Mouse (Mus musculus) gastrocnemius, postnatal 36 days (tissue): ENCODE data around the gene A4galt. TPM values are rescaled to one million over a fixed set of nuclear protein-coding genes. Genes with fewer than 3 reads are reported as not detected.

Experiments
- DNase-seq, 2 experiments: peaks; one replicate each; pipeline ENCODE4 v3.0.0; 2022
- intact Hi-C: fragments of 180-260 bp; cut with DNase I; formaldehyde crosslinking; loops from one replicate; pipeline ENCODE4 v1.15.1; 2025
- total RNA-seq, 2 experiments: library from RNA; stranded (reverse); gene quantifications; 2 replicates each; pipeline ENCODE4 v1.2.3; 2021

The A4galt gene
- total RNA-seq, 2 experiments from 2014 or later, result 2.4 to 3.5 TPM

GRCm38 (mm10) chr15:83227559-83227958 is 24.0 kb downstream of the A4galt start:
- no peak for DNase-seq
- intact Hi-C loops, result loop anchor here (5.0 kb wide), 1 partner anchor 285 kb away; the partner anchor contains the start of gene Ttll1

- no peak for DNase-seq
- intact Hi-C loops, result loop anchor here (5.0 kb wide), 1 partner anchor 285 kb away; the partner anchor contains the start of gene Ttll1
These were observed 24.7 kb downstream of the A4galt start for GRCm38 (mm10) chr15:83226871-83227270.

GRCm38 (mm10) chr15:83226066-83226834 is 25.3 kb downstream of the A4galt start:
- DNase-seq, result peak; percentile 47 to 48
- intact Hi-C loops, result loop anchor here (5.0 kb wide), 1 partner anchor 286 kb away; the partner anchor contains the start of gene Ttll1

- peak; percentile 42 to 46 for DNase-seq
- intact Hi-C loops, result no loop called here
These were observed 27.3 kb downstream of the A4galt start for GRCm38 (mm10) chr15:83224136-83224766.

GRCm38 (mm10) chr15:83223208-83223962 is 28.2 kb downstream of the A4galt start:
- intact Hi-C loops, result no loop called here

GRCm38 (mm10) chr15:83221721-83222120 is 29.9 kb downstream of the A4galt start:
- DNase-seq, result no peak
- intact Hi-C loops, result no loop called here

More at GRCm38 (mm10) chr15:83223208-83223962, 28.2 kb downstream of the A4galt start:
- DNase-seq, result peak; percentile 58 to 79

GRCm38 (mm10) chr15:83220368-83221013 is 31.1 kb downstream of the A4galt start:
- no peak for DNase-seq
- intact Hi-C loops, result no loop called here

GRCm38 (mm10) chr15:83215322-83216216 is 36.0 kb downstream of the A4galt start:
- no peak for DNase-seq

GRCm38 (mm10) chr15:83210229-83210628 is 41.3 kb downstream of the A4galt start:
- peak; percentile 59 to 64 for DNase-seq
- intact Hi-C loops, result loop anchor here (2.0 kb wide), 2 partner anchors 171 to 309 kb away; no protein-coding TSS in a partner anchor

More at GRCm38 (mm10) chr15:83215322-83216216, 36.0 kb downstream of the A4galt start:
- intact Hi-C loops, result no loop called here

- DNase-seq, result no peak
- intact Hi-C loops, result loop anchor here (2.0 to 10.0 kb wide), 6 partner anchors 37 to 925 kb away; partner anchors contain the start of gene Cyb5r3
These were observed 41.9 kb downstream of the A4galt start for GRCm38 (mm10) chr15:83209719-83210118.

- intact Hi-C loops, result loop anchor here (5.0 to 10.0 kb wide), 4 partner anchors 37 to 924 kb away; partner anchors contain the start of gene Cyb5r3
- DNase-seq, result no peak
These were observed 42.4 kb downstream of the A4galt start for GRCm38 (mm10) chr15:83209092-83209695.

GRCm38 (mm10) chr15:83204731-83205451 is 46.7 kb downstream of the A4galt start:
- intact Hi-C loops, result loop anchor here (5.0 to 10.0 kb wide), 4 partner anchors 33 to 920 kb away; partner anchors contain the start of gene Cyb5r3
- DNase-seq, result no peak

- intact Hi-C loops, result loop anchor here (10.0 kb wide), 1 partner anchor 918 kb away; no protein-coding TSS in a partner anchor
- no peak for DNase-seq
These were observed 49.2 kb downstream of the A4galt start for GRCm38 (mm10) chr15:83202412-83202811.

- no peak for DNase-seq
- intact Hi-C loops, result no loop called here
These were observed 58.2 kb downstream of the A4galt start for GRCm38 (mm10) chr15:83193413-83193812.

GRCm38 (mm10) chr15:83182351-83182750 is 69.2 kb downstream of the A4galt start:
- DNase-seq, result peak in 1 of 2 experiments; percentile 17
- intact Hi-C loops, result no loop called here

- intact Hi-C loops, result no loop called here
- no peak for DNase-seq
These were observed 69.7 kb downstream of the A4galt start for GRCm38 (mm10) chr15:83181800-83182330.

- DNase-seq, result no peak
- intact Hi-C loops, result no loop called here
These were observed 71.6 kb downstream of the A4galt start for GRCm38 (mm10) chr15:83180004-83180403.
